Mouse (Mus musculus) intestine, postnatal 0 days (tissue): ENCODE results near the gene Stxbp2. TPM values are rescaled to one million over a fixed set of nuclear protein-coding genes. Genes with fewer than 3 reads are reported as not detected.

Experiments used
- ATAC-seq: fragments of 200-750 bp; cut with Nextera tagmentation; 2 replicates; pipeline ENCODE4 v1.8.0; 2017; ENCODE audit warnings: mild to moderate bottlenecking, moderate TSS enrichment, moderate library complexity
- H3K27ac ChIP-seq: fragments of 300-500 bp; sonication (generic); 2 replicates; pipeline ENCODE4 v1.5.1; 2014; ENCODE audit warnings: mild to moderate bottlenecking, low read depth, low read length, moderate library complexity
- H3K27me3 ChIP-seq: fragments of 300-500 bp; sonication (generic); replicated peaks from 2 replicates; pipeline ENCODE4 v1.6.1; 2014; ENCODE audit warnings: low read length, mixed read lengths; ENCODE audit not compliant: control insufficient read depth, insufficient read depth
- H3K36me3 ChIP-seq: fragments of 300-500 bp; sonication (generic); 2 replicates; pipeline ENCODE4 v1.6.1; 2014; ENCODE audit warnings: mild to moderate bottlenecking, moderate library complexity; ENCODE audit not compliant: control insufficient read depth, insufficient read depth
- H3K4me1 ChIP-seq: fragments of 300-500 bp; sonication (generic); replicated peaks from 2 replicates; pipeline ENCODE4 v1.6.1; 2014; ENCODE audit warnings: antibody characterized with exemption, low read length, mixed read lengths; ENCODE audit not compliant: control insufficient read depth, insufficient read depth
- H3K4me2 ChIP-seq: fragments of 300-500 bp; sonication (generic); replicated peaks from 2 replicates; pipeline ENCODE4 v1.6.1; 2014; ENCODE audit warnings: low read depth, mild to moderate bottlenecking, moderate library complexity
- H3K4me3 ChIP-seq: fragments of 300-500 bp; sonication (generic); 2 replicates; pipeline ENCODE4 v1.5.1; 2014; ENCODE audit warnings: low read depth, low read length
- H3K9ac ChIP-seq: fragments of 300-500 bp; sonication (generic); 2 replicates; pipeline ENCODE4 v1.6.1; 2014; ENCODE audit warnings: mild to moderate bottlenecking, low read depth, low read length
- H3K9me3 ChIP-seq: fragments of 300-500 bp; sonication (generic); 2 replicates; pipeline ENCODE4 v1.6.1; 2016; ENCODE audit warnings: mixed run types; ENCODE audit not compliant: control insufficient read depth
- CTCF ChIP-seq: sonication (generic); IDR thresholded peaks from 2 replicates; pipeline ENCODE4 v1.5.1; 2016; ENCODE audit warnings: low read depth, mild to moderate bottlenecking, control low read depth, antibody characterized with exemption, moderate library complexity
- WGBS: fragments of 180-500 bp; shearing (Covaris S2); extraction: QIAGEN DNeasy Blood & Tissue Kit; methylation state at CpG from one replicate; pipeline ENCODE4 v1.1.7; 2014; 5-methylcytosine and 5-hydroxymethylcytosine counted together
- polyA plus RNA-seq: library from polyadenylated mRNA; unstranded; fragments of >200 nt; fragmentation: Nextera tagmentation; extraction: Ambion mirVana; gene quantifications from 2 replicates; pipeline ENCODE4 v1.2.1, GENCODE M21; 2015

The Stxbp2 gene
- polyA plus RNA-seq, 1 experiment from 2014 or later = 163 TPM

DNA sequence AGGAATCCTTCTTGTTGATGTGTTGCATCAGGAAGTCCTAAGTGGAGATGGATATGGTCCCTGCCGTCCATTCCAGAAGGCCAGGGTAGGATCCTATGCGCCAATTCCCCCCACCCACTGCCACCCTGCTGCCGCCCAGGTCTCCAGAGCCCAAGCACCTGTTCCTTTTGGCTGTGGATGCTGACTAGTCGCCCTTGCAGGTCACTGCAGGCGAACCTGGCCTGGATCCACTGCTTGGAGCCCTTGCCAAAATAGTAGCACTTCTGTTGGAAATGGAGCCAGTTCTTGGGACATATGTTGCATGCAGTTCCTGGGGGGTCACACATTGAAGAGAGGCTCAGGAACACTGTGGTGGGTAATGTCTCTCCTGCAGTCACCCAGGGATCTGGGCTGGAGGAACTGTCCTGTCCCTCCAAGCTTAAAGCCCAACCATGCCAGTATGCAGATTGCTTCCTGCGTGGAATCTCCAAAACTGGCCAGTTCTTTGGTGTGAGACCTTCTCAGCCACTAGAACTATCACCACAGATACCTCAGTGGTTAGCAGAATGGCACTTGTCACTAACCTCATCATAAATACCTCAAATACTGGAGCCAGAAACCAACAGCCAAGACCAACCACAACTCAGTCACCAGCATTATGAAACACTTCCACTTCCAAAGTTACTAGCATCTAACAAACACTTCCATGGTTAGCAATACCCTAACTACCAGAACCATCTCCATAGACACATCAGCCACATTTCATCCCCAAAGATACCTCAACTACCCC is 52.8 kb downstream of the Stxbp2 start:
- H3K9me3 ChIP-seq = no peaks in the 10 kb centered on the region
- H3K4me1 ChIP-seq = no peaks in the 10 kb centered on the region
- H3K36me3 ChIP-seq = peaks cover 32% of the 10 kb centered on the region
- H3K4me2 ChIP-seq = no peak overlapping the region
- no peak for TF ChIP-seq CTCF
- WGBS = 73% methylated on average over 6 of the region's 6 CpGs
- no peak overlapping the region for H3K9ac ChIP-seq
- no peak for ATAC-seq
- H3K27me3 ChIP-seq = no peaks in the 10 kb centered on the region
- H3K27ac ChIP-seq = no peak overlapping the region
- no peak overlapping the region for H3K4me3 ChIP-seq

DNA sequence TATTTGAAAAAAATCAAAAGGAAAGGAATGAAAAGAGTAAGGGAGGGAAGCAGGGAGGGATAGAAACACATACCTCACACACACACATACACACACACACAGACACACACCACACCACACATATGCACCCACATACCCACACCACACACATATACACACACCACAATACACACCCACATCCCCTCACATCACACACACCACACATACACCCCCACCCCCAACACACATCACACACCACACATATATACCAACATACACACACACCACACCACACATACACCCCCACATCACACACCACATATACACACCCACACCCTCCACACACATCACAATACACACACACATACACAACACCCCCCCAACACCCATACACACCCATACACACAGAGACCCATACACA is 53.8 kb downstream of the Stxbp2 start:
- Histone ChIP-seq H3K27ac (no peak overlapping the region), H3K4me2 (no peak overlapping the region), H3K4me3 (no peak overlapping the region), H3K9me3 (no peaks in the 10 kb centered on the region), H3K4me1 (no peaks in the 10 kb centered on the region), H3K9ac (no peak overlapping the region), H3K36me3 (peaks cover 23% of the 10 kb centered on the region; the same call in 1 of the 2 replicates), H3K27me3 (no peaks in the 10 kb centered on the region)
- TF ChIP-seq CTCF = no peak
- ATAC-seq = peak; percentile 15; the same call in 1 of the 2 replicates

- Histone ChIP-seq H3K9me3 (no peaks in the 10 kb centered on the region), H3K4me3 (no peak overlapping the region), H3K9ac (no peak overlapping the region), H3K36me3 (peaks cover 14% of the 10 kb centered on the region; the same call in 1 of the 2 replicates), H3K27ac (no peak overlapping the region), H3K27me3 (no peaks in the 10 kb centered on the region), H3K4me2 (no peak overlapping the region), H3K4me1 (no peaks in the 10 kb centered on the region)
- no peak for TF ChIP-seq CTCF
- WGBS = 61% methylated on average over 5 of the region's 5 CpGs
- no peak for ATAC-seq
These were observed 54.7 kb downstream of the Stxbp2 start for GRCm38 (mm10) chr8:3685422-3685821.

DNA sequence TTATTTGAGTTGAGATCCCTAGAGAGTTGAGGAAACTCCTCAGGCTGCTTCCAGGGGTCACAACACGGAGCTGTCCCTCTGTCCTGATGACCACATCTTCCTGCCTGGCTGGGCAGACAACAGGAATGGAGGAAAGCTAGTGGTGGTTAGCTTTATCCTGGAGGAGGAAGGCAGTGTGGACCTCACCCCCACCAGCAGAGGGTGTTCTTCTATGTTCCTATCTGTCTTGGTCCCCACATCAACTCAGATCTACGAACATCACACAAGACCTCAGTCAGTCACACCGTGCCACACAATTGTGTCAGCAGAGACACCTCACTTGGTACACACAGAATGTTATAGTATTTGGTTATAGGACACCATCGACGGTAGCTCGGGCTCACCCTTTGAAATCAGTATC is 56.8 kb downstream of the Stxbp2 start:
- H3K4me3 ChIP-seq = no peak overlapping the region
- 0 out of 2 replicates have a peak, but pooled peaks cover 2% of the 10 kb centered on the region for H3K36me3 ChIP-seq
- 67% methylated on average over 6 of the region's 6 CpGs for WGBS
- no peaks in the 10 kb centered on the region for H3K4me1 ChIP-seq
- 0 out of 2 replicates have a peak, but pooled peaks have one; percentile 18 for TF ChIP-seq CTCF
- no peak for ATAC-seq
- H3K9ac ChIP-seq = no peak overlapping the region
- H3K27me3 ChIP-seq = no peaks in the 10 kb centered on the region
- no peak overlapping the region for H3K4me2 ChIP-seq
- no peak overlapping the region for H3K27ac ChIP-seq
- no peaks in the 10 kb centered on the region for H3K9me3 ChIP-seq

- no peak for ATAC-seq
- no peak overlapping the region for H3K4me2 ChIP-seq
These were observed 60.0 kb downstream of the Stxbp2 start for GRCm38 (mm10) chr8:3690774-3691173.

More at GRCm38 (mm10) chr8:3690774-3691173, 60.0 kb downstream of the Stxbp2 start:
- no peak overlapping the region for H3K4me3 ChIP-seq
- H3K9me3 ChIP-seq = no peaks in the 10 kb centered on the region
- 73% methylated on average over 3 of the region's 3 CpGs for WGBS
- no peaks in the 10 kb centered on the region for H3K27me3 ChIP-seq
- H3K4me1 ChIP-seq = no peaks in the 10 kb centered on the region
- no peak for TF ChIP-seq CTCF
- H3K9ac ChIP-seq = no peak overlapping the region
- H3K36me3 ChIP-seq = no peaks in the 10 kb centered on the region
- H3K27ac ChIP-seq = no peak overlapping the region

Other genes with a start within 250 kb of the Stxbp2 start
- 4.5 and 5.7 TPM in 2 replicates for gene Arhgef18, start 237.9 kb upstream of the Stxbp2 start, polyA plus RNA-seq
- gene Pex11g, start 163.3 kb upstream of the Stxbp2 start, polyA plus RNA-seq = 14.3 and 14.9 TPM in 2 replicates
- not detected in 2 replicates for gene Tex45, start 160.1 kb upstream of the Stxbp2 start, polyA plus RNA-seq
- 16.5 and 18.1 TPM in 2 replicates for gene Zfp358, start 137.8 kb upstream of the Stxbp2 start, polyA plus RNA-seq
- 105 and 123 TPM in 2 replicates for gene Mcoln1, start 130.5 kb upstream of the Stxbp2 start, polyA plus RNA-seq
- 36.1 and 43.9 TPM in 2 replicates for gene Pnpla6, start 115.6 kb upstream of the Stxbp2 start, polyA plus RNA-seq
- gene C330021F23Rik, start 63.0 kb upstream of the Stxbp2 start, polyA plus RNA-seq = 0.63 and 0.76 TPM in 2 replicates
- 20.9 and 22.9 TPM in 2 replicates for gene Camsap3, start 43.7 kb upstream of the Stxbp2 start, polyA plus RNA-seq
- gene Xab2, start 9.6 kb upstream of the Stxbp2 start, polyA plus RNA-seq = 16.8 and 17.5 TPM in 2 replicates
- 152 TPM in 2 replicates for gene Pet100, start 9.4 kb upstream of the Stxbp2 start, polyA plus RNA-seq
- gene Pcp2, start 5.4 kb upstream of the Stxbp2 start, polyA plus RNA-seq = not detected in 2 replicates
- not detected in 2 replicates for gene Retn, start 24.8 kb downstream of the Stxbp2 start, polyA plus RNA-seq
- gene Mcemp1, start 34.8 kb downstream of the Stxbp2 start, polyA plus RNA-seq = 0.09 and 0.22 TPM in 2 replicates
- gene Fcor, start 41.4 kb downstream of the Stxbp2 start, polyA plus RNA-seq = 1.5 and 2.8 TPM in 2 replicates
- gene Trappc5, start 45.3 kb downstream of the Stxbp2 start, polyA plus RNA-seq = 22.8 and 23.9 TPM in 2 replicates
- not detected in 2 replicates for gene Fcer2a, start 63.2 kb downstream of the Stxbp2 start, polyA plus RNA-seq
- not detected in 2 replicates for gene Clec4g, start 89.7 kb downstream of the Stxbp2 start, polyA plus RNA-seq
- gene Cd209a, start 118.0 kb downstream of the Stxbp2 start, polyA plus RNA-seq = 0.22 and 0.27 TPM in 2 replicates
- not detected in 2 replicates for gene Cd209e, start 223.4 kb downstream of the Stxbp2 start, polyA plus RNA-seq
- gene Cd209d, start 247.6 kb downstream of the Stxbp2 start, polyA plus RNA-seq = not detected in 2 replicates